Mouse (Mus musculus) neural tube, embryonic 10.5 days (tissue): ENCODE measurements around the gene Cltrn.

Experiments used
- DNase-seq: peaks from one replicate; pipeline ENCODE4 v3.0.0-alpha.2; 2017; ENCODE audit warnings: low spot score; ENCODE audit errors: extremely low spot score

Gene Cltrn

GRCm38 (mm10) chrX:164135304-164135818 is 46.7 kb downstream of the Cltrn start:
- DNase-seq = no peak

GRCm38 (mm10) chrX:164139032-164139431 is 50.4 kb downstream of the Cltrn start, which contains the start of gene Ace2:
Gene Ace2, plus strand, starts transcription at chrX:164139332.
- no peak for DNase-seq

- no peak for DNase-seq
Observed at GRCm38 (mm10) chrX:164145463-164146250, 57.0 kb downstream of the Cltrn start.

- no peak for DNase-seq
Observed at GRCm38 (mm10) chrX:164152703-164153102, 64.1 kb downstream of the Cltrn start.

- DNase-seq = no peak
Observed at GRCm38 (mm10) chrX:164153606-164154005, 65.0 kb downstream of the Cltrn start.

- no peak for DNase-seq
Observed at GRCm38 (mm10) chrX:164154594-164154993, 66.0 kb downstream of the Cltrn start.

GRCm38 (mm10) chrX:164164681-164165080 is 76.1 kb downstream of the Cltrn start:
- no peak for DNase-seq
